Mouse (Mus musculus) liver, embryonic 14.5 days (tissue): ENCODE data around the gene Ccdc159. TPM values are rescaled to one million over a fixed set of nuclear protein-coding genes. Genes with fewer than 3 reads are reported as not detected.

Source experiments
- ATAC-seq: fragments of 200-750 bp; cut with Nextera tagmentation; 2 replicates; pipeline ENCODE4 v1.8.0; 2017; ENCODE audit warnings: moderate number of reproducible peaks, mild to moderate bottlenecking, moderate library complexity; ENCODE audit not compliant: insufficient read depth
- DNase-seq, 3 experiments: peaks; one replicate each; pipeline ENCODE4 v3.0.0-alpha.2; 2012 to 2013; ENCODE audit warnings: low read depth in 3 of 3, low spot score in 3 of 3
- H3K27ac ChIP-seq: fragments of 300-500 bp; sonication (generic); 2 replicates; pipeline ENCODE4 v1.5.1; 2014; ENCODE audit warnings: moderate library complexity, mild to moderate bottlenecking, control low read depth, inconsistent platforms
- H3K27me3 ChIP-seq: fragments of 300-500 bp; sonication (generic); 2 replicates; pipeline ENCODE4 v1.6.1; 2014; ENCODE audit warnings: mild to moderate bottlenecking, low read length, moderate library complexity; ENCODE audit not compliant: control insufficient read depth, insufficient read depth
- H3K36me3 ChIP-seq: fragments of 300-500 bp; sonication (generic); replicated peaks from 2 replicates; pipeline ENCODE4 v1.6.1; 2014; ENCODE audit warnings: low read depth; ENCODE audit not compliant: control insufficient read depth, insufficient read depth
- H3K4me1 ChIP-seq, 2 experiments: fragments of 200-500 bp in 1 of 2; fragments of 300-500 bp in 1 of 2; sonication (generic) in 1 of 2; replicated peaks; 2 replicates each; pipeline ENCODE4 v1.6.1; 2012 to 2014; ENCODE audit warnings: antibody characterized with exemption in 1 of 2, inconsistent platforms in 1 of 2, low read length in 1 of 2; ENCODE audit not compliant: control insufficient read depth in 2 of 2, insufficient read depth in 2 of 2
- H3K4me2 ChIP-seq: fragments of 300-500 bp; sonication (generic); 2 replicates; pipeline ENCODE4 v1.6.1; 2014; ENCODE audit warnings: low read depth, mild to moderate bottlenecking, control low read depth, moderate library complexity
- H3K4me3 ChIP-seq, 2 experiments: fragments of 200-500 bp in 1 of 2; fragments of 300-500 bp in 1 of 2; sonication (generic) in 1 of 2; 2 replicates each; pipeline ENCODE4 v1.5.1; 2012 to 2014; ENCODE audit warnings: low read depth in 2 of 2, low read length in 2 of 2, mild to moderate bottlenecking in 2 of 2, control low read depth in 1 of 2, inconsistent platforms in 1 of 2, moderate library complexity in 1 of 2; ENCODE audit not compliant: insufficient read depth in 1 of 2
- H3K9ac ChIP-seq: fragments of 300-500 bp; sonication (generic); replicated peaks from 2 replicates; pipeline ENCODE4 v1.6.1; 2014; ENCODE audit warnings: mild to moderate bottlenecking, control low read depth, moderate library complexity
- H3K9me3 ChIP-seq: fragments of 300-500 bp; sonication (generic); 2 replicates; pipeline ENCODE4 v1.6.1; 2016; ENCODE audit warnings: low read length, mixed read lengths; ENCODE audit not compliant: control insufficient read depth
- CTCF ChIP-seq: IDR thresholded peaks from 2 replicates; pipeline ENCODE4 v1.5.1; 2016; ENCODE audit warnings: antibody characterized with exemption, low read depth, control low read depth
- EP300 ChIP-seq: IDR thresholded peaks from 2 replicates; pipeline ENCODE4 v1.6.1; 2016; ENCODE audit warnings: antibody characterized with exemption, low read depth
- WGBS: fragments of 180-500 bp; shearing (Covaris S2); extraction: QIAGEN DNeasy Blood & Tissue Kit; methylation state at CpG from one replicate; pipeline ENCODE4 v1.1.7; 2014; ENCODE audit not compliant: insufficient replicate concordance; 5-methylcytosine and 5-hydroxymethylcytosine counted together
- polyA plus RNA-seq, 2 experiments: library from polyadenylated mRNA; depleted of rRNA in 1 of 2; stranded (reverse) in 1 of 2; unstranded in 1 of 2; fragments of >200 nt; fragmentation: Nextera tagmentation in 1 of 2; extraction: Ambion mirVana in 1 of 2; gene quantifications; 2 replicates each; pipeline versions ENCODE4 v1.2.1 to v1.2.3; 2012 to 2014

Ccdc159 gene
- polyA plus RNA-seq, 2 experiments = 0.52 to 1.4 TPM

GRCm38 (mm10) chr9:21937711-21938175 lies 10.5 kb downstream of the Ccdc159 start:
- no peak overlapping the region for H3K4me2 ChIP-seq
- DNase-seq = no peak

GRCm38 (mm10) chr9:21938234-21938855 lies 11.1 kb downstream of the Ccdc159 start:
- TF ChIP-seq CTCF = no peak
- no peak for TF ChIP-seq EP300
- ATAC-seq = no peak
- Histone ChIP-seq H3K27ac (no peak overlapping the region), H3K27me3 (no peaks in the 10 kb centered on the region), H3K4me2 (no peak overlapping the region), H3K9ac (no peak overlapping the region), H3K4me3 (no peak overlapping the region), H3K9me3 (no peaks in the 10 kb centered on the region), H3K36me3 (no peaks in the 10 kb centered on the region), H3K4me1 (no peaks in the 10 kb centered on the region; a peak in 2 of 4 replicates)
- WGBS = 54% methylated on average over 4 of the region's 4 CpGs
- no peak for DNase-seq

More at GRCm38 (mm10) chr9:21937711-21938175, 10.5 kb downstream of the Ccdc159 start:
- Histone ChIP-seq H3K9me3 (no peaks in the 10 kb centered on the region), H3K36me3 (no peaks in the 10 kb centered on the region), H3K4me1 (no peaks in the 10 kb centered on the region; a peak in 2 of 4 replicates), H3K4me3 (no peak overlapping the region), H3K27me3 (no peaks in the 10 kb centered on the region), H3K27ac (no peak overlapping the region), H3K9ac (no peak overlapping the region)
- TF ChIP-seq EP300 (no peak), CTCF (no peak)
- WGBS = 65% methylated on average over 4 of the region's 4 CpGs
- no peak for ATAC-seq

DNA sequence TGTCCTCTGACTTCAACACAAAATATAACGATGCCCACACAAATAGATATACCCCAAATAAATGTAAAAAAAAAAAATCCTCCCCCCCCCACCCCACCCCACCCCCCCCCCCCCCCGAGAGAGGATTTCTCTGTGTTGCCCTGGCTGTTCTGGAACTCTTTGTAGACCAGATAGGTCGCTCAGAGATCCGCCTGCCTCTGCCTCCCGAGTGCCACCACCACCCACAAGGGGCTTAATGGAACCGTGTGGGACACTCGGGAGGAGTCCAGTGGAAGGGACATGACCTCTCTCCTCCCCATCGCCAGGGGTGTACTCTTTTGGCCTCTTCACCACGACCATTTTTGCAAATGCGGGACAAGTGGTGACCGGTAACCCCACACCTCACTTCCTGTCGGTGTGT lies 15.8 kb downstream of the Ccdc159 start:
- H3K4me2 ChIP-seq = no peak overlapping the region
- ATAC-seq (no peak), DNase-seq (no peak)
- H3K27me3 ChIP-seq = no peaks in the 10 kb centered on the region; the same call in 1 of the 2 replicates
- H3K4me1 ChIP-seq = 0 out of 4 replicates have a peak, but pooled peaks cover 0 to 2% of the 10 kb centered on the region in 2 experiments
- H3K9ac ChIP-seq = no peak overlapping the region
- no peak overlapping the region for H3K27ac ChIP-seq
- H3K4me3 ChIP-seq = no peak overlapping the region
- H3K36me3 ChIP-seq = no peaks in the 10 kb centered on the region
- WGBS = 59% methylated on average over 12 of the region's 12 CpGs
- H3K9me3 ChIP-seq = no peaks in the 10 kb centered on the region
- TF ChIP-seq EP300 (no peak), CTCF (no peak)

GRCm38 (mm10) chr9:21943638-21944037 lies 16.4 kb downstream of the Ccdc159 start:
- Histone ChIP-seq H3K4me2 (no peak overlapping the region), H3K27me3 (no peaks in the 10 kb centered on the region; the same call in 1 of the 2 replicates), H3K36me3 (no peaks in the 10 kb centered on the region), H3K9me3 (no peaks in the 10 kb centered on the region), H3K4me3 (no peak overlapping the region), H3K4me1 (0 out of 4 replicates have a peak, but pooled peaks cover 0 to 2% of the 10 kb centered on the region in 2 experiments), H3K27ac (no peak overlapping the region), H3K9ac (no peak overlapping the region)
- DNase-seq (no peak), ATAC-seq (no peak)
- WGBS = 41% methylated on average over 12 of the region's 12 CpGs
- TF ChIP-seq EP300 (no peak), CTCF (no peak)

- no peak for DNase-seq
- Histone ChIP-seq H3K4me1 (0 out of 4 replicates have a peak, but pooled peaks cover 0 to 2% of the 10 kb centered on the region in 2 experiments), H3K36me3 (no peaks in the 10 kb centered on the region), H3K9me3 (no peaks in the 10 kb centered on the region), H3K27ac (no peak overlapping the region), H3K4me3 (no peak overlapping the region), H3K9ac (no peak overlapping the region), H3K27me3 (no peaks in the 10 kb centered on the region; the same call in 1 of the 2 replicates), H3K4me2 (no peak overlapping the region)
- TF ChIP-seq EP300 = no peak
- no peak for TF ChIP-seq CTCF
- no peak for ATAC-seq
- WGBS = 18% methylated on average over 23 of the region's 23 CpGs
Observed at GRCm38 (mm10) chr9:21944267-21944666, 17.0 kb downstream of the Ccdc159 start.
